Mouse (Mus musculus): ENCODE measurements around the gene Ern2.

Ern2 gene

DNA sequence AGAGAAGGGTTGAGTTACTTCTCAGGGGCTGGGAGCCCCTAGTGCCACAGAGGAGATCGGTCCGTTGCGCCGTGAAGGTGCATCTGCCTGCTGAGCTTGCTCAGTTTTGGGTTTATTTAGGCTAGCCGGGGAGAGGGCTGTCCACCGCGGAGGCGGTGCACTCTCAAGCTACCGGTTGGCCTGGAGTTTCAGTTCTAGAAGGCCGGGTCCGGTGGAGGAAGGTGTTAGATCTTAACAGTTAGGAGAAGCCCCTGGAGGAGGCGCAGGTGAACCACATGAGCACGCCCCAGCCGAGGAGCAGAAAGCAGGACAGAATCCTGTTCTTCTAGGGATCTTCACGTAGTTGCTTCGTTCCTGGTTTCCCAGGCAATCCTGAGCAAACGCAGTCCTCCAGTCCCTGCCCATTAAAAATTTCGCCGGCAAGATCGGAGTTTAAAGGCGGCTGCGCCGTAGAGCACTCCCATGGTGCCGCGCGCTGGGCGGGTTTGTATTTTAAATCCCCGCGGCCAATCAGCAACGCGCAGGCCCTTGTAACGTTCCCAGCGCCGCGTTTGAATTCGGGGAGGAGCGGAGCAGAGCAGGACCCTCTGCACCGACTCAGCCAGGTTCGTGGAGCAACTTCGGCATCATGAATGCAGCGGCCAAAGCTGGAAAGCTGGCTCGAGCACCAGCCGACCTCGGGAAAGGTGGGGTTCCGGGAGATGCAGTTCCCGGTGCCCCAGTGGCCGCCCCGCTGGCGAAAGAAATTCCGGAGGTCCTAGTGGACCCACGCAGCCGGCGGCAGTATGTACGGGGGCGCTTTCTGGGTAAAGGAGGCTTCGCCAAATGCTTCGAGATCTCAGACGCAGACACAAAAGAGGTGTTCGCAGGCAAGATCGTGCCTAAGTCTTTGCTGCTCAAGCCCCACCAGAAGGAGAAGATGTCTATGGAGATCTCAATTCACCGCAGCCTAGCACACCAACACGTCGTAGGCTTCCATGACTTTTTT is 26.8 kb downstream of the Ern2 start, which contains the start of gene Plk1:
Gene Plk1 (plus strand): TSS at position 525 of the 988 bp plus-strand sequence.
- DNase-seq = peak; percentile 93

DNA sequence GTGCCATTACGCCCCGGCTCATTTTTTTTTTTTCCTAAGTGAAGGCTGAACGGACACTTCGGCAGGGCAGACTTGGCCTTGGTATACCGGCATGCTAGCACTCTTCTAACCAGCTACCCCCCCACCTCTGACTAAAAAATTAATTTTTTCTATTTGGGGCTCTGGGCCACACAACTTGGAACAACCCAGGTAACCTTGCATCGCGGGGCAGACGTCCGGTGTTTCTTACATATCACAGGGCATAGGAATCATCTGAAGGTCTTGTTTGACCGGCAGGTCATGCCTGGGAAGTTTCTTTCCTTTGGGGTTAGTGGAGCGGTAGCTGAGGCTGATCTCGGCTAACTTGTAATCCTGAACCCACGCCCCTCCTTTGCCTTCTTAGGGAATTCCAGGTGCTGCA is 27.5 kb downstream of the Ern2 start:
- DNase-seq = no peak

DNA sequence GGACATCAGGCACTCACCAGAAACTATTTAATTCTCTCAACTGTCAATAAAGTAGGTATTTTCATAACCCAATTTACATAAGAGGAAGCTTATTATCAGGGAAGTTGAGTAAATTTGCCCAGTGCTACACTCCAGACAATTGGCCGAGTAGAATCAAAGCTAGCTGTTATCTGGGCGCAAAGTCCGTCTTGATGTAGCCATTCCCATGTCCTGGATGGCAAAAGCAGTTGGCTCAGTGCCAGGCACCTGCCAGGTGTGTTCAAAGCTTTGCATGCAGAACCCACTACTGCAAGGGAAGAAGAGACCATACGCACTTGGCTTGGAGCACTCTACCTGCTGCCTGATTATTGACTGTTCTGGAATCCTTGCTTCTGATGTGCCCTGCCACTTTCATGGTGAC is 33.5 kb downstream of the Ern2 start:
- DNase-seq = no peak

DNA sequence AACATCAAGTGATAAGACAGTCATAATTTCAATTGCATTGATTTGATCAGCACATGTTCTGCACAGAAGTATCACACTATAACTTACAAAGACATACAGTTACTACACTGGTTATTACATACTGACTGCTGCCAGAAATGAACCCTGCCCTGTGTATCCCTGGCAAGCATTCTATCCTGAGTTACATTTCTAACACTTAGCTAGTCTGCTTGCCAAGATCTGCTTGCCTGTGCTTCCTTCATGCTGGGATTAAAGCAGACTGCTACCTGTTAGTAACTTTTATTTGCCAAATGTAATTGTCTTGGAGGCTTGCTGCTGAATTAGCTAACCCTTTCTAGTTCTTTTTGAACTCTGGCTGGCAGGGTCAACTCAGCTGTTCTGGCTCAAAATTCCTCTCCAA is 45.0 kb downstream of the Ern2 start:
- no peak for DNase-seq

DNA sequence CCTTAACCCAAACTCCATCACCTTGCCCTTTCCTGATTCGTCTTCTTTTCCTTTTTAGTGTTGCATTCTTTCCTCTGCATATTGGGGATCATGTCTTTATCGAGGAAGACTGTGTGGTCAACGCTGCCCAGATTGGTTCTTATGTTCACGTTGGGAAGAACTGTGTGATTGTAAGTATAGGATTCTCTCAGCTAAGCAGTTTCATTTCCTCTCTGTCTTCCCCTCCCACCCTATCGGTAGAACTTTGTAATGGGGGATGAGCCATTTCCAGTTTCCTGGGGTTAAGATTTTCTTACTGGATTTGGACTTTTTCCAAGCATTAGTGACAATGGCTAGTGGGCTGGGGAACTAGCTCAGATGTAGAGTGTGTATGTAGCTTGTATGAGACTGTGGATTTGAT is 47.8 kb downstream of the Ern2 start:
- no peak for DNase-seq

DNA sequence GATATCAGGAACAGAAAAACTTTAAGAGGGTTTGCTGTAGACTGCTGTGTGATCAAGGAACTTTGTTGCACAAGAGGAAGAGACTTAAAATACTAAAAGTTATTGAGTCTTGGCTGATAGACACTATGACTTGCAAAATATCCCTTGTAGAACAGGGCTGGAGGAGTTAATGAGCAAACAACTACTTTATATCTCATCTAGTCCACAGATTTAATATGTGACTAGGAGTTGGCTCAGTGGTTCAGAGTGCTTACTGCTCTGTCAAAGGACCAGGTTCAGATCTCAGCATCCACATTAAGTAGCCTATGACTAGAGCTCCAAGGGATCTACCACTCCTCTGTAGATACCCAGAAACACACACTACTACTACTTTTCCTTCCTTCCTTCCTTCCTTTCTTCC is 48.9 kb downstream of the Ern2 start:
- no peak for DNase-seq

DNA sequence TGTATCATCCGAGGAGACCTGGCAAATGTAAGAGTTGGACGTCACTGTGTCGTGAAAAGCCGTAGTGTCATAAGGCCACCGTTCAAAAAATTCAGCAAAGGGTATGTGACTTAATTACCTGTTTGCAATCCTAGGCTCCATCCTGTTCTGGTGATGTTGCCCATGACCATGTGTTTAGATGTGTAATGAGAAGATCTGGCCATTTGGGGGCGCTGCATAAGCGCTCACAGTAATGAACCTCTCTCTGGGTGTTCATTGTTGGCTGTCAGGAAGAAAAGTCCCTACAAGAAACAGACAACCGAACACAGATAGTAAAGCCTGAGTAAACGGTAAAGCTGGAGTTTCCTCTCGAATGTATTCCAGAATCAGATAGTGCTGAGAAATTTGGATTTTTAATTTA is 50.9 kb downstream of the Ern2 start:
- peak; percentile 27 for DNase-seq

DNA sequence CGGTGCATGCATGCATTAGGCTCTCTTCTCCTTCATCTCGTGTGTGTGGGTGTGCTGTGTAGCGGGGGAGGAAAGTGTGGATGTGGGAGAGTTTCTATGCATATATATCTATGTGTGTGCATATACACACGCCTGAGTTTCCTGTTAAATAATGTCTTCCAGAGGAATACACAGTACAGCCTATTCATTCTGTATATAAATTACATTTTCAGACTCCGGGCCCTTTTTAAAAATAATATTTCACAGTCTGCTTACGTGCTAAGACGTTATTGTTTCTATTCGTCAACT is 52.7 kb downstream of the Ern2 start:
- no peak for DNase-seq

DNA sequence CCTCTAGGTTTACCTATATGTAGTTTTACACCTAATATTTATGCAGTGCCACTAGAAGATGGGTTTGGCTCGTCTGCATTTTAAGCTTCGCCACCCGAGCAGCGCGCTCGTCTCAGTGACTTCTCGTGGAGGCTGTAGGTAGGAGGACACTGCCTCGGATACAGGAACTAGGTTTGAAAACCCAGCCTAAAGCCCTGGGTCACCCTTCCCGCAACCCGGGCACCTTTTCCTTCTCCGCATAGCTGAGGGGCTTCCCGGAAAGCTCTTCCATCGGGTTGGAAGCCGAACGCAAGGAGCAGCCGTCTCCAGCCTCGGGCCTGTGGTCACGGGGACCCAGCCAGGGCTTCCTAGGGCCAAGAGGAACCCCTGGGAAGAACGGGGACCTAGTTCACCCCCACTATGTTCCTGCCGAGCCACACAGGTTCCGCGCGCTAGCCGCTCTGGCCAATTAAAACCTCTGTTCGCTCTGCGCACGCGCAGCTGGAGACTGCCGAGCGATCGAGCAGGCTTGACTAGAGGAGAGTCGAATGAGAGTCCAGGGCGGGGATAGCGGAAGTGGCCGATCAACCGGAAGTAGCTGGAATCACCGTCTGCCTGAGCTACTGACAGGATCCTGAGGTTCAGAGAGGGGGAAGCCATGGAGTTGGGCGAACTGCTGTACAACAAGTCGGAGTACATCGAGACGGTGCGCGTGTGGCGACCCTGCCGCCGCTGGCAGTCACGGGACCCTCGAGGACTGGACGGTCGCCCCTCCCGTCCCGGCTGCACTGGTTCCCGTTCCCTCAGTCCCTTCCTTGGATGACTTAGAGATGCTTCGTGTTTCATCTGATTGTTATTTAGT is 53.3 kb downstream of the Ern2 start, which contains the start of the genes Palb2 and Dctn5:
Gene Palb2 (minus strand): TSS at position 489 of the 841 bp plus-strand sequence.
Gene Dctn5 (plus strand): TSS at position 545 of the 841 bp plus-strand sequence.
- DNase-seq = peak; percentile 99

DNA sequence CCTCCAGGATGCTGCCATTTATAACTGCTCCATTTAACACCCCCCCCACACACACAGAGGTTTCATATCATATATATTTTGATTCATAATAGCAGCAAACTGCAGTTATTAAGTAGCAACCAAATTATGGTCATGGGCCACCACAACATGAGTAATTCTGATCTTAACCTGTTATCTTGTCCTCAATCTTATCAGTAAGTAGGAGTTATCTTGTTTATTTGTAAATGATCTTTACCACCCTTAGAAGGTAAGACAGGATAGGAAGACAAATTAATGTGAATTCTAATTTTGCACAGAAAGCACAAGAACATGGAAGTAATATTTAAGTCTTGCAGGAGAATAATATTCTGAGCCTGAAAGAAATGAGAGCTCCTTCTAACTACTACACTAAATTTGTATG is 54.2 kb downstream of the Ern2 start:
- DNase-seq = no peak

DNA sequence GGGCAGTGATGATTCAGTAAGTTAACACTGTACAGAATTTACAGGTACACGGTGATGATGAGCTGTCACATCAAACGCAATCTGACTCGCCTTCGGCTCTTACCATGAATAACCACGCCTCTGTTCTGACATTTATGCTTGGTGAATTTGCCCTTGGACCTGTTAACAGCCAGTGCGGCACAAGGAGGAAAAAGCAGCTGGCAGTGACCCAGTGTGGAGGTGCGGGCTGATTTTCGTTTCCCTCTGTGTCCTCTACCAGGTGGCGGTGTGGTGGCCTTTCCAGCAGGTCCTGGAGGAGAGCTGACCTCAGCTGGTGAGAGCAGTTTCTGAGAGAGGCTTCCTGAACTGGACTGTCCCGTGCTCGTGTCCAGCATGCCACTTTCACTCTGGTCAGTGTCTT is 59.1 kb downstream of the Ern2 start:
- DNase-seq = no peak

DNA sequence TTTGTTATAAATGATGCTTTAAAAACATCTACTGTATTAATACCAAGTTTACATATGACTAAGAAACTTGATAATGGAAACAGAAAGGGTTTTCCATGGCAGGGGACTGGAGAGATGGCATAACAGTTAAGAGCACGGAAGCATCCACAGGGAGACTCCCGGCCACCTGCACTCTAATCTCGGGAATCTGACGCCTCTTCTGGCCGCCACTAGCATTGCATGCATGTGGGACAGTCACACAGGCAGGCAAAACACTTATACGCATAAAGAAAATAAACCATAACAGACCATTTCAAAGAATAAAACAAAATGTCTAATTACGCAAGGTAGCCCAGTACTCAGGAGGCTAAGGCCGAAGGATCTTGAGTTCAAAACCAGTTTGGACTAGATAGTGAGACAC is 60.4 kb downstream of the Ern2 start:
- DNase-seq = no peak

DNA sequence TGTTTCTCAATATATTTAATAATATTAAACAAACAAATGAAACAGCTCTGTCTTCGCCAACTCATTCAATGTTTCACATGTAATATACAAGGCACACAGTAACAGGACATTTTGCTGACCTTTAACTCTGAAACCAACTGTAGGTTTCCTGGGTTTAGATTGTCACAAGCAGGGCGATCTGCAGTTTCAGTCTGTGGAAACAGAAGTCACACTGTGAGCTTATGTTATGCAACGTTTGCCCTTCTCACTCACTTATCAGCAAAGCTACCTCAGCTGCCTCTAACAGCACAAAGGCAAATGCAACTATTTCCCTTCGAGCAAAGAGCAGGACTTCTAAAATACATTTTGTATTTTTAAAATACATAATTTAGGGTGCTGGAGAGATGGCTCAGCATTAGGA is 62.5 kb downstream of the Ern2 start:
- no peak for DNase-seq

All from retina, postnatal 1 day (tissue).